In genomic region chr3:90446389-90447122, GRCm38 (mm10) we compare ENCODE assay signal across 8 mouse cellular contexts. TPM values are rescaled to one million over a fixed set of nuclear protein-coding genes. Genes with fewer than 3 reads are reported as not detected.
DNase-seq lines count a peak whose midpoint lies in the region; ATAC-seq and TF ChIP-seq lines count a peak whose summit lies in the region.

No protein-coding gene starts in this region.

- peak overlapping the region; percentile 97 for H3K27ac ChIP-seq in ES-E14 (ENCODE audit: insufficient read depth, low read depth, low read length, poor library complexity, severe bottlenecking)
- peak overlapping the region; percentile 84 for H3K27ac ChIP-seq in layer of hippocampus, adult 2 months
- H3K27ac ChIP-seq in neural tube, embryonic 15.5 days (replicated peaks), result peak overlapping the region; percentile 83

- no peaks in the 10 kb centered on the region for H3K36me3 ChIP-seq in ES-E14 (ENCODE audit: control insufficient read depth, insufficient read depth, low read length, poor library complexity, severe bottlenecking)
- no peaks in the 10 kb centered on the region for H3K36me3 ChIP-seq in neural tube, embryonic 15.5 days

- H3K9me3 ChIP-seq in ES-E14 (ENCODE audit: control insufficient read depth, insufficient read depth, low read depth, low read length), result no peaks in the 10 kb centered on the region
- no peaks in the 10 kb centered on the region for H3K9me3 ChIP-seq in neural tube, embryonic 15.5 days (replicated peaks)

- H3K4me2 ChIP-seq in neural tube, embryonic 15.5 days, result peak overlapping the region; percentile 60

- peaks cover 6 to 33% of the 10 kb centered on the region in 2 experiments for H3K4me1 ChIP-seq in ES-E14 (ENCODE audit: control insufficient read depth in 2 of 2, insufficient read depth in 2 of 2, low read length in 2 of 2, poor library complexity in 1 of 2)
- peaks cover 18% of the 10 kb centered on the region for H3K4me1 ChIP-seq in neural tube, embryonic 15.5 days

- 0 out of 2 replicates have a peak, but pooled peaks have one; percentile 6 for TF ChIP-seq CTCF in layer of hippocampus, adult 2 months (conservative IDR thresholded peaks at IDR 0.05)

- 2% methylated on average over 17 of the region's 17 CpGs for WGBS in neural tube, embryonic 15.5 days

- H3K4me3 ChIP-seq in ES-E14 (ENCODE audit: insufficient read depth in 1 of 2, low read depth in 1 of 2, low read length in 2 of 2, poor library complexity in 1 of 2, severe bottlenecking in 1 of 2), result peak overlapping the region; percentile 43 to 54
- H3K4me3 ChIP-seq in layer of hippocampus, adult 2 months, result peak overlapping the region; percentile 49
- H3K4me3 ChIP-seq in neural tube, embryonic 15.5 days (replicated peaks), result peak overlapping the region; percentile 32

- peak; percentile 97 for DNase-seq in ES-E14 (ENCODE audit: low read depth, low spot score)
- peak; percentile 14 to 27 for DNase-seq in cerebellum, adult 18-20 months
- peak; percentile 95 for DNase-seq in forelimb bud, embryonic 11.5 days (ENCODE audit: low read depth, low spot score)
- peak; percentile 93 for DNase-seq in heart, postnatal 4 days
- peak; percentile 53 to 59 for DNase-seq in layer of hippocampus, adult 2 months (ENCODE audit: low spot score in 2 of 2)
- DNase-seq in lung, adult 18-20 months, result peak; percentile 90 to 94
- DNase-seq in thymus, postnatal 36 days, result peak; percentile 67 to 70

- in situ Hi-C loops in ES-E14 (cut with MboI; ENCODE audit: low sequenced_read_pairs in 2 of 2, unreplicated experiment in 2 of 2), result no loop called here

- peak overlapping the region; percentile 58 for H3K9ac ChIP-seq in ES-E14 (ENCODE audit: insufficient read depth, low read depth, low read length, poor library complexity, severe bottlenecking)
- H3K9ac ChIP-seq in neural tube, embryonic 15.5 days (replicated peaks), result peak overlapping the region; percentile 47

- ATAC-seq in neural tube, embryonic 15.5 days (ENCODE audit: low FRiP score), result peak; percentile 94

- no peaks in the 10 kb centered on the region for H3K27me3 ChIP-seq in neural tube, embryonic 15.5 days (replicated peaks)

TF ChIP-seq in ES-E14, 5 proteins besides CTCF, POLR2A, EP300 and RAD21:
- TF ChIP-seq CHD2 (IDR thresholded peaks at IDR 0.05; ENCODE audit: low read depth, low read length) (0 out of 2 replicates have a peak, but pooled peaks have one; percentile 24), MAFK (IDR thresholded peaks at IDR 0.05; ENCODE audit: insufficient read depth, low read depth, low read length) (no peak), ZNF384 (IDR thresholded peaks at IDR 0.05; ENCODE audit: low read depth, low read length) (0 out of 2 replicates have a peak, but pooled peaks have one; percentile 27), HCFC1 (IDR thresholded peaks at IDR 0.05; ENCODE audit: borderline replicate concordance, insufficient read depth, low read length) (peak; percentile 40; the same call in 1 of the 2 replicates), ZC3H11A (IDR thresholded peaks at IDR 0.05; ENCODE audit: borderline replicate concordance, low read depth, low read length) (no peak)

RNA-seq across cellular contexts. Expression of gene Ints3, which starts 13.1 kb away (rescaled TPM):
- total RNA-seq in ES-E14 (2012; rRNA removed), result 62.7 and 72.4 TPM in 2 replicates
- 10 to 100 TPM; 24.1 to 28.6 TPM for total RNA-seq in heart, postnatal 4 days (2021)
- 10 to 100 TPM; 74.1 to 75.4 TPM for total RNA-seq in layer of hippocampus, adult 2 months (2021)
- polyA plus RNA-seq in neural tube, embryonic 15.5 days (2015; fragmentation: Nextera tagmentation; extraction: Ambion mirVana), result 29.8 and 31.5 TPM in 2 replicates

RNA-seq across cellular contexts. Expression of gene Npr1, which starts 19.1 kb away (rescaled TPM):
- 16.4 and 21.6 TPM in 2 replicates for total RNA-seq in ES-E14 (2012; rRNA removed)
- total RNA-seq in heart, postnatal 4 days (2021), result 10 to 100 TPM; 30.4 to 33.0 TPM
- total RNA-seq in layer of hippocampus, adult 2 months (2021), result 1 to 10 TPM; 6.5 to 7.4 TPM
- 3.1 and 4.4 TPM in 2 replicates for polyA plus RNA-seq in neural tube, embryonic 15.5 days (2015; fragmentation: Nextera tagmentation; extraction: Ambion mirVana)

RNA-seq across cellular contexts. Expression of gene Ilf2, which starts 29.4 kb away (rescaled TPM):
- total RNA-seq in ES-E14 (2012; rRNA removed), result 153 and 165 TPM in 2 replicates
- total RNA-seq in heart, postnatal 4 days (2021), result 10 to 100 TPM; 69.0 to 74.2 TPM
- total RNA-seq in layer of hippocampus, adult 2 months (2021), result 10 to 100 TPM; 85.4 to 88.0 TPM
- 218 and 229 TPM in 2 replicates for polyA plus RNA-seq in neural tube, embryonic 15.5 days (2015; fragmentation: Nextera tagmentation; extraction: Ambion mirVana)

RNA-seq across cellular contexts. Expression of gene Snapin, which starts 44.3 kb away (rescaled TPM):
- total RNA-seq in ES-E14 (2012; rRNA removed), result 24.7 and 33.6 TPM in 2 replicates
- total RNA-seq in heart, postnatal 4 days (2021), result 10 to 100 TPM; 50.0 to 58.0 TPM
- total RNA-seq in layer of hippocampus, adult 2 months (2021), result 10 to 100 TPM; 53.4 to 54.5 TPM
- polyA plus RNA-seq in neural tube, embryonic 15.5 days (2015; fragmentation: Nextera tagmentation; extraction: Ambion mirVana), result 97.8 and 98.7 TPM in 2 replicates

RNA-seq across cellular contexts. Expression of gene Slc27a3, which starts 56.8 kb away (rescaled TPM):
- 22.9 and 43.7 TPM in 2 replicates for total RNA-seq in ES-E14 (2012; rRNA removed)
- 1 to 10 TPM; 3.4 to 3.9 TPM for total RNA-seq in heart, postnatal 4 days (2021)
- total RNA-seq in layer of hippocampus, adult 2 months (2021), result 10 to 100 TPM; 15.0 to 17.2 TPM
- 30.5 and 34.3 TPM in 2 replicates for polyA plus RNA-seq in neural tube, embryonic 15.5 days (2015; fragmentation: Nextera tagmentation; extraction: Ambion mirVana)

Comparison
In these comparisons a context has a peak if more than half of its experiments do, and no peak if none do; other contexts are left out.
1. Peak in every context shown above with its lines: DNase-seq, ATAC-seq, H3K4me3 ChIP-seq and H3K27ac ChIP-seq.
2. DNase-seq: peak in every context shown above with its lines; median percentile 97 in ES-E14; 95 in forelimb bud, embryonic 11.5 days; 93 in heart, postnatal 4 days; 92 in lung, adult 18-20 months; 68 in thymus, postnatal 36 days; 56 in layer of hippocampus, adult 2 months; 20 in cerebellum, adult 18-20 months.